Mouse (Mus musculus) erythroid progenitor cell, adult 5-6 weeks (primary cell): ENCODE data around the gene Myo1d. TPM values are rescaled to one million over a fixed set of nuclear protein-coding genes. Genes with fewer than 3 reads are reported as not detected.
A peak's percentile ranks its signal among the peaks of the same experiment; 100 is the strongest.

Source experiments
- ATAC-seq: replicated peaks from 2 replicates; pipeline ENCODE4 v1.8.0; 2016; ENCODE audit warnings: moderate number of reproducible peaks, mild to moderate bottlenecking, moderate TSS enrichment, inconsistent platforms; ENCODE audit not compliant: poor library complexity, low FRiP score, severe bottlenecking
- total RNA-seq, 2 experiments: library from RNA; stranded (forward) in 1 of 2; stranded (reverse) in 1 of 2; fragments of 150-400 nt in 1 of 2; fragments of 186-747, 209-891 nt in 1 of 2; gene quantifications; 2 replicates each; pipeline versions ENCODE4 v1.2.3 to v1.2.4; 2015 to 2017; ENCODE audit warnings: low replicate concordance in 2 of 2

Gene Myo1d
- total RNA-seq, 2 experiments from 2014 or later = 21.6 to 40.7 TPM

DNA sequence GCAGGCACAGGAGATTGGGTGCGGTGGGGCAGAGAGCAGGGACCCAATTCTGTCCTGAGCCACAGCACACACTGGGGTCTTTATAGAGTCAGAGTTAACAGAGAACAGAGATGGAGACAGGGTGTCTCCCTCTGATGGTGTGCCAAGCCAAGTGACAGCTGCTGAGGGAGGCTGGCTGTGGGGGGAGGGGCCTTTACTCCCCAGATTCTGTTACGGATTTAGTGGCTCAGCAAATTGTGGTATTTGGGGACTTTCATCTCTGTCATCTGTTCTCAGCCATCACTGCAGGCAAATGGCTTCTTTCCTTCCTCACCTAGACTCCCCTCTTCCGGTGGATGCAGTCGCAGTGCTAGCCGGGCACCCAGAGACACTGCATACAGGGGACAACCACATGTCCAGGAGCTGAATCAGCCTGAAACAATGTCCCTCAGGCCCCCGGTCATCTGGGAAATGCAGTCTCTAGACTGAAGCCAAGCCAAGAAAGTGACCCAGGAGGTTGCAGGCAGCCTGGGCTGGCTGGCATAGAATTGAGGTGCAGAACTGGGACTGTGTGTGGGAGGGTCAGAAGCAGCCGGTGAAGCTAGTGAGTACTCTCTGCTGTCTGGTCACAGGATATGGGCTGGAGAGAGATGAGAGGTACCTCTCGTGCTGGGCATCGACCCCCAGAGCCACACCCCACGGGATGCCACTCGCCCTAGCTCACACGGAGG, 290.5 kb downstream of the Myo1d start:
- no peak for ATAC-seq

DNA sequence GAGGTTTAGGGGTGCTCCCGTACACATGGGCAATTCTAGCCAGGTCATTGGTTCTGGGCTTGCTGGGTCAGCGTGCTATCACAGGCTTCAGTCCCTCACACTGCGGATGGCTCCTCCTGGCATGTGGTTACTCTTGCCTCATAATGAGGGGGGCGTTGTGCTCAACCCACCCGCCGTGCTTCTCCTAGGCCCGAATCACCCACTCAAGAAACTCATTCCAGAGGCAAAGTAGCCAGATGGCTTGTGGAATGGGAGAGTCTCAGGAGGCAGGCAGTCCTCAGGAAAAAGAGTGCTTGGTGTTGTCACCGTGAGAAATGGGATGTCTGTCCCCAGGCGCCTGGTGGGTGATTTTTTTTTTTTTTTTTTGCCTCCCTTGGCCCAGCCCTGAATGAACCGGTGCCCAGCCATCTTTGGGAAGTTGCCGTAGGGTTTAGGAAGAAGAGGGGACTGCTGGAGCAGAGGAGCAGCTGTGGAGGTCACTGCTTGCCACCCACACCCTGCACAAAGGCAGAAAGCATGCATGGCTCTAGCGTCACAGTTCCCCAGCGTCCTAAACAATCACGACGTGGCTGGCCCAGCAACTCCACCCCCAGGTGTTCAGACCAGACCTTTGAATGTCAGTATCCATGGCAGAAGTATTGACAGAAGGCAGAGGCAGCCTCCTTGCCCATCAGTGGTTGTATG, 291.8 kb downstream of the Myo1d start:
- ATAC-seq = no peak

GRCm38 (mm10) chr11:80485622-80486206, 294.1 kb downstream of the Myo1d start:
- no peak for ATAC-seq

DNA sequence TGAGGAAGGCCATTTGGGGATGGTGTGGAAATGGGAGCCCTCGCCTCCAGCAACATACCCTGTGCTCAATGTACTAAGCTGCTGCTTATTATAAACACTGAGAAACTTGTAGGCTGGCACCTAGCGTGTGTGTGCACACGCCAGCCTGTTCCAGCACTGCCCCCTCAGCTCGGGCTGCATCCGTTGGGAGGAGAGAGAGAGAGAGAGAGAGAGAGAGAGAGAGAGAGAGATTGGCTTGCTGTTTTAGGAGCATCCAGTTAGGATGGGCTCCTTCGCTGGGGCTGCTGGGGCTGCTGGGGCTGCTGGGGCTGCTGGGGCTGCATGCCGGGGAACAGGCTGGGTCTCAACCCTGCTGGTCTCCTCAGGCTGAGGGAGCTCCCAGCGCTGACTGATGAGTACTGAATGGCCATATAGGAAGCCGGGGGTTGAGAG, 294.7 kb downstream of the Myo1d start:
- ATAC-seq = no peak

DNA sequence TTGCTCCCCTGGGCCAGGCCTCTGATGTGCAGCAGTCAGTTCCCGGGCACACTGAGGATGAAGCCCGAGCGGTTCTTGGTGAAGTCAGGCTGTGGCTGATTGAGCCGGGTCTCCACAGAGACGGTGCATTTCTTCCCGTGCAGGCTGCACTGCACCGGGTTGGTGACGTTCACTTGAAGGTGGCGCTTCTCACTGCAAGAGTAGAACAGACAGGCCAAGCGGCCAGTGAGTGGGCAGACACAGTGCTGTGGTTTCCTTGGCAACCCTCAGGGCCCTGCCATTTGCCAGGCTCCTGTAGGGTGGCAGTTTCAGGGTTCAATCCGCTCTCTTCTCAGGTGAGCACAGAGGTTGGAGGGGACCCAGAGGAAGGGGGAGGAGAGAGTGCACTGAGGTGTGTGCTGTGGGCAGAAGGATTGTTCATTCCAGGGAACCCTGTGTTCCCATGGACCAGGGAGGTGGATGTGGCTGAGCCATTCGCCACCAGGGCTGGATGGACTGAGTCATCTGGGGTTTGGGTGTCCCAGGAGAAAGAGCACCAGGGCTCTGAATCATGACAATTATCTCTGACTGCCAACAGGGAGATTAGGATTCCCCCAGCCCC, 295.5 kb downstream of the Myo1d start:
- ATAC-seq = no peak

- no peak for ATAC-seq
These were observed 296.2 kb downstream of the Myo1d start for GRCm38 (mm10) chr11:80483536-80484067.

- ATAC-seq = no peak
These were observed 296.9 kb downstream of the Myo1d start for GRCm38 (mm10) chr11:80482921-80483320.

DNA sequence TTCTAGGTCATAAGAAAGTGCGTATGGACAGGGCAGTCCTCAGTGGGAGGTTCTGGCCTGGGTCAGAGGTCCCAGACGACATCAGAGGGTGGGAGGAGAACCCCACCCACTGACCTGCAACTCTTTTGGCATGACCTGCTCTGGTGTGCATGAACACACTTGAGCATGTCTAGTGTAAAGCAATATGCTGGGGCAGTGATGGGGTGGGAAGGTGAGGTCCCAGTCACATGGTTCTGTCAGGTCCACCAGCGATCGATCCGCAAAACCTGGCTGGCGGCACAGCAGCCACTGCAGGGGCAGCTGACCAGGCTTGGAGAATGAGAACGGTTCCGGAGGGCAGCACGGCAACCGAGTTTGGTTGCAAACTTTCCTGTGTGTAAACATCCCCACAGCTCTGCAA, 297.5 kb downstream of the Myo1d start:
- ATAC-seq = no peak

DNA sequence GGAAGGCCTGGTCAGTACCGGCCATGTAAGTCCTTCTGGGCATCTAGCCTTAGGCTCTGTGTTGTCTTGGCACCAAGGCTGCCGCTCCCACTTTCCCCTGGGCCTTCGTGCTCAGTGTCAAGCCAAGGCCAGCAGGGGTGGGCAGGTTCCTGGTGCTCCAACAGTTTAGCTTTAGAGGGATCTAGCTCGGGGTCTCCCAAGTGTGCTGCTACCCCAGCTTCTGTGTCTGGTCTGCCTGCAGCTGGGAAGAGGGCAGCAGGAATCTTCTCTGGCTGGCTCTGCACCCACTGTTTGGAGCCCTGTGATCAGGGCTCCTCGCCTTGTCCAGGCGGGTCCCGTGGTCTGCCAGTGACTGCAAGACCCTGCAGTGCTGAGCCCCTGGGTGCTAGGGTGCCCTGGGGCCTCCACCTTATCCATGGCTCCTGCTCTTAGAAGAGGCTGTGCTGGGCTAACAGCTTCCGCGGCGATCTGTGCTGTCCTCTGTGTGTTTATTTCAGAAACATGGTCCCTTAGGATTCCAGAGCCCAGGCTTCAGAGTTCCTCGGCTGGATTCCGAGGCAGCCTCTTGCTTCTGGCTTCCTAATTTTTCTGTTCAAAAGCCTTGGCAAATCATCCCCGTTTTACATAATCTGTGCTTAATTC, 298.3 kb downstream of the Myo1d start:
- ATAC-seq = no peak

GRCm38 (mm10) chr11:80479906-80480866, 299.6 kb downstream of the Myo1d start:
- ATAC-seq = no peak

DNA sequence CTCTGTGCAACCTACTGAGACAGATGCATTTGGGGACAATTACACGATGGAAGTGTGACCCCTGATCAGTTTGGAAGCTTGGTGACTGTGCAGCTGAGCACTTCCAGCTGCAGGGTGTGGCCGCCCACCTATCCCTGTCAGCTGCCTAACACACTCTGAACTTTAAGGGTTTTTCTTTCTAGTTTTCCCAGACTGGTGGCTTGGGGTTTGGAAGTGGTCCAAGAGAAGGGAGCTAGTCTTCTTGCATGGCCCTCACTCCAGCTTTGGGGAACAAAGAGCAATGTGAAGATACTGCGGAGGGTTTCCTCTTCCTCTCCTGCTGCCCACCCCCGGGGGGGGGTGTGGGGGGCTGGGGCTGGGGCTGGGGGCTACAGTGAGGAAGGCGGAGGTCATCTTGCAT, 300.4 kb downstream of the Myo1d start:
- ATAC-seq = no peak

DNA sequence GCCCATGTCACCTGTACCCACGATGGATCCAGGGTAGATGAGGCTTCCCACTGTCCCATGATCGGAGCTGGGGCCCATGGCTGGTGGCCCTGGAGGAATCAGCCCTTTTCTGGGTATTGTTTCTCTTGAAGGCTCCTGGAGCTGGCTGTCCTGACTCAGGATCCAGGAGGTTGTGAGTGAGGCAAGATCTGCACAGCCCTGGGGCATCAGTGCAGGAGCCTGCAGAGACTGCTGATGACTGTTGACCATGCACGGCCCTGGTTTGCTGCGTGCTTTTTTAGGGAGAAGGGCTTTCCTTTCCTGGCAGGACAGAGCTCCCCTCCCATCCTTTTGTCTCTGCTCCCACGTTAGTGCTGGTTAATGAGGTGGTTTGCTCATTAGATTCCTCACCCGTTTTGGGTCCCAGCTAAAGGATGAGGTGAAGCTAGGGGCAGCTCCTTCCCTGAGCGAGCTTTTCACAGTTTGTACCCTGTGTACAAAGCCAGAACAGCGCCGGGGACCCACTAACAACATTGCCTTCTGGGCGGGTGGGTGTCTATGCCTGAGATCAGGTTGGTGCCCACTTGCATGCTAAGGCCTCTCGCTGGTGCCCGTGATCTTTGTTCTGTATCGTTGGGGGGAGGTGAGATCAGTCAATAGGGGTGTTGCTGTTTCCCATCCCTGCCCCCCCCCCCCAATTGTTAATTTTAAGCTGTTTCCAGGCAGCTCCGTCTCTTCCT, 301.0 kb downstream of the Myo1d start:
- ATAC-seq = no peak

GRCm38 (mm10) chr11:80477341-80478199, 302.3 kb downstream of the Myo1d start:
- no peak for ATAC-seq

GRCm38 (mm10) chr11:80476222-80477189, 303.3 kb downstream of the Myo1d start, which contains the start of gene Cdk5r1:
TSS of gene Cdk5r1 (plus strand) at chr11:80477023.
- ATAC-seq = peak; percentile 75

DNA sequence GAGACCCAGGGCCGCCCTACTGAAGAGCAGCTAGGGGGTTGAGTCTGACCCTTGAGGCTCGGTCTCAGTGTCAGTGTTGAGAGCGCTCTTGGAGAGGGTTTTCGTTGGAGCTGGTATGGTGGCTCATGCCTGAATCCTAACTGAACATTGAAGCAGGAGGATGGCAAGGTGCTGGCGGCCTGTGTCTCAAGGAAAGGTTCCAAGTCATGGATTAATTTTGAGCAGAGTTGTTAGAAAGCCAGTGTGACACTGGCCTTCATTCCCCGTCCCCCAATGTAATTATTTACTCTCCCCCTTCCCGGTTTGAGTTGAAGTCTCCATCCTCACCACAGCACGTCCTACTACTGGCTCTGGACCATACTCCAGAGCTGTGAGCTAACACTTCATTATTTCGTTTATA, 304.3 kb downstream of the Myo1d start:
- no peak for ATAC-seq

- ATAC-seq = no peak
These were observed 305.0 kb downstream of the Myo1d start for GRCm38 (mm10) chr11:80474846-80475245.
